Mouse (Mus musculus) heart, postnatal 0 days (tissue): ENCODE measurements around the gene Slc7a8. TPM values are rescaled to one million over a fixed set of nuclear protein-coding genes. Genes with fewer than 3 reads are reported as not detected.
"Not testable (repeated sequence)": the region's sequence is repeated elsewhere in the genome, so short reads cannot be mapped to it uniquely, and the experiment has no call there.

Source experiments
- ATAC-seq: fragments of 200-750 bp; cut with Nextera tagmentation; 2 replicates; pipeline ENCODE4 v1.8.0; 2017; ENCODE audit warnings: low read depth, moderate number of reproducible peaks, moderate library complexity; ENCODE audit not compliant: insufficient read depth
- DNase-seq: peaks from one replicate; pipeline ENCODE4 v3.0.0-alpha.2; 2016; ENCODE audit warnings: low spot score
- H3K27ac ChIP-seq: fragments of 300-500 bp; sonication (generic); 2 replicates; pipeline ENCODE4 v1.5.1; 2014; ENCODE audit warnings: low read depth, mild to moderate bottlenecking
- H3K27me3 ChIP-seq: fragments of 300-500 bp; sonication (generic); 2 replicates; pipeline ENCODE4 v1.6.1; 2014; ENCODE audit warnings: low read length, mixed read lengths; ENCODE audit not compliant: control insufficient read depth, insufficient read depth
- H3K36me3 ChIP-seq: fragments of 300-500 bp; sonication (generic); replicated peaks from 2 replicates; pipeline ENCODE4 v1.6.1; 2014; ENCODE audit warnings: low read length, mixed read lengths; ENCODE audit not compliant: control insufficient read depth, insufficient read depth
- H3K4me1 ChIP-seq: fragments of 300-500 bp; sonication (generic); 2 replicates; pipeline ENCODE4 v1.6.1; 2014; ENCODE audit warnings: antibody characterized with exemption; ENCODE audit not compliant: control insufficient read depth, insufficient read depth
- H3K4me2 ChIP-seq: fragments of 300-500 bp; sonication (generic); 2 replicates; pipeline ENCODE4 v1.6.1; 2014; ENCODE audit warnings: low read depth, mild to moderate bottlenecking, low read length, moderate library complexity
- H3K4me3 ChIP-seq: fragments of 300-500 bp; sonication (generic); 2 replicates; pipeline ENCODE4 v1.5.1; 2014; ENCODE audit warnings: low read depth, low read length
- H3K9ac ChIP-seq: fragments of 300-500 bp; sonication (generic); replicated peaks from 2 replicates; pipeline ENCODE4 v1.6.1; 2014; ENCODE audit warnings: low read depth, low read length, mixed read lengths
- H3K9me3 ChIP-seq: fragments of 300-500 bp; sonication (generic); replicated peaks from 2 replicates; pipeline ENCODE4 v1.6.1; 2016; ENCODE audit warnings: low read length; ENCODE audit not compliant: control insufficient read depth
- CTCF ChIP-seq: IDR thresholded peaks from 2 replicates; pipeline ENCODE4 v1.5.1; 2016; ENCODE audit warnings: antibody characterized with exemption, control low read depth, low read depth
- EP300 ChIP-seq: IDR thresholded peaks from 2 replicates; pipeline ENCODE4 v1.6.1; 2016; ENCODE audit warnings: antibody characterized with exemption, low read depth
- WGBS: fragments of 180-500 bp; shearing (Covaris S2); extraction: QIAGEN DNeasy Blood & Tissue Kit; methylation state at CpG from one replicate; pipeline ENCODE4 v1.1.7; 2014; 5-methylcytosine and 5-hydroxymethylcytosine counted together
- polyA plus RNA-seq: library from polyadenylated mRNA; unstranded; fragments of >200 nt; fragmentation: Nextera tagmentation; extraction: Ambion mirVana; gene quantifications from 2 replicates; pipeline ENCODE4 v1.2.1, GENCODE M21; 2015
- total RNA-seq: library from RNA; depleted of rRNA; stranded (reverse); fragments of >200 nt; gene quantifications from 2 replicates; pipeline ENCODE4 v1.2.3, GENCODE M21; 2014; ENCODE audit warnings: low replicate concordance

The Slc7a8 gene
- total and polyA plus RNA-seq, 2 experiments from 2014 or later, result 1.2 to 3.1 TPM

DNA sequence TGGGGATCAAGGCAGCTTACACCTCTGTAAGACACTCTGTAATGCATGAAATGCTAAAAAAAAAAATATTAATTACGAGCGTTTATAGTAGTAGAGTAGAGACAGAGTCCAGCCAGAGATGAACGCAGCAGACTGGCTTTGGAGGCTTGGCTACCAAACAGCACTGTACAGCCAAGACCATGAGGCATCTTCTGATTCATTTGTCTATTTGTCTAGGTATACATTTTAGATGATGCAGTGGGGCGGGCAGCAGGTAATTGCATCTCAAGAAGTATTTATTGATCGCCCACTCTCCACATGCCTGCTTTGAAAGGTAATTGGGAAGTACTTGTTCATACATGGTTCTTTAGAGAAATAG, 12.7 kb downstream of the Slc7a8 start:
- Histone ChIP-seq H3K27me3 (no peaks in the 10 kb centered on the region), H3K4me2 (no peak overlapping the region), H3K4me1 (no peaks in the 10 kb centered on the region), H3K9ac (no peak overlapping the region), H3K36me3 (no peaks in the 10 kb centered on the region), H3K9me3 (no peaks in the 10 kb centered on the region), H3K4me3 (no peak overlapping the region), H3K27ac (no peak overlapping the region)
- WGBS, result 89% methylated on average over 5 of the region's 5 CpGs
- no peak for ATAC-seq
- DNase-seq, result no peak
- no peak for TF ChIP-seq CTCF
- no peak for TF ChIP-seq EP300

DNA sequence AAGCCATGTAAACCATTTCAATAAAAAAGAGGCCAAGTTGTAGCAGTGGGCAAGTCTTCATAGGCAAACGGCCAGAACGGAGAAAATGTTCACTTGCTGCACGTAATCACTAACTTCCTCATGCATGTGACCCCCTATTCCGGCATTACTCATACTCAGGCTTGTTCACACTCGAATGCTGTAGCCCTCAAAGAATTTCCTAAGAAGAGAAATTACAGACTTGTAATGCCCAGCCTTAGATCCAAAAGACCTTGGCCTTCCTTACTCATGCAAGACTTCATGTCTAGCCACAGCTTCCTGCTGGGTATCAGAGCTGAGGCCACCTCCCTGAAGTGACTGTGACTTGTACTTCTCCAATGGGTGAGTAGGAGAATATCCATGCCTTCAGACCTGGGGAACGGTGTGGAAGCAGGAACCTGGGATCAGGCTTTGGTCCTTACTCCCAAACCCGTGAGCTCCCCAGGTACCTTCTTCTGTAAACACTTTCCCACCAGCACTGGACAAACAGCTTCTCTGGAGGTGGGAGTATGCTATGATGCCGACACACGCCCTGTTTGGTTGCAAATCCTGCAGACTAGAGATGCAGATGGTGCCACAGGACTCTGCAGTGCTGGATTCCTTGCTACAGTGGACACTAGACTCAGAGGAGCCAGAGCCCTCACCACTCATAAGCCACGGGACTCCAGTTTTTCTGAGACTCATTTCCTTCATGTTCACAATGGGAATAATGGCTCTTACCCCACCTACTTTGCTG, 13.3 kb downstream of the Slc7a8 start:
- Histone ChIP-seq H3K4me1 (no peaks in the 10 kb centered on the region), H3K9ac (no peak overlapping the region), H3K36me3 (no peaks in the 10 kb centered on the region), H3K4me3 (no peak overlapping the region), H3K27ac (no peak overlapping the region), H3K9me3 (no peaks in the 10 kb centered on the region), H3K27me3 (no peaks in the 10 kb centered on the region), H3K4me2 (no peak overlapping the region)
- WGBS, result 77% methylated on average over 10 of the region's 10 CpGs
- no peak for TF ChIP-seq EP300
- TF ChIP-seq CTCF, result no peak
- DNase-seq, result no peak
- no peak for ATAC-seq

DNA sequence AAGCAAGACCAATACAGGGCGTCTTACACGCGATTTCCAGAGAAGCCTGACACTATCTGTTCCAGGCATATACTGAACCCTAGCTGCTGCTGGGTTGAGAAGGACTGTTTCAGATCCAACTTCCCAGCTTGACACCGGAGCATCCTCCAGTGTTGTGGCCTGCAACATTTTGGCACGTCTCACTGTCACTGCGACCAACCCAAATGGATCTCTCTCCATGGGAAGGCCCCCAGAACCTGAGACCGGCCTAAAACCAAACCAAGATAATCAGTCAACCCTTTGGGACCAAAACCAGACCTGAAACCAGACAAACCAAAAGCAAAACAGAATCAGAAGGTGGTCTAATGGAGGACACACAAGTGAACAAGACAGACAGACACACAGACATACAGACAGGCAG, 14.8 kb downstream of the Slc7a8 start:
- ATAC-seq, H3K27me3 ChIP-seq, H3K4me1 ChIP-seq, H3K36me3 ChIP-seq, H3K9ac ChIP-seq, DNase-seq, H3K4me2 ChIP-seq, H3K4me3 ChIP-seq, H3K27ac ChIP-seq, H3K9me3 ChIP-seq: not testable (repeated sequence)
- WGBS, result 94% methylated on average over 7 of the region's 7 CpGs

DNA sequence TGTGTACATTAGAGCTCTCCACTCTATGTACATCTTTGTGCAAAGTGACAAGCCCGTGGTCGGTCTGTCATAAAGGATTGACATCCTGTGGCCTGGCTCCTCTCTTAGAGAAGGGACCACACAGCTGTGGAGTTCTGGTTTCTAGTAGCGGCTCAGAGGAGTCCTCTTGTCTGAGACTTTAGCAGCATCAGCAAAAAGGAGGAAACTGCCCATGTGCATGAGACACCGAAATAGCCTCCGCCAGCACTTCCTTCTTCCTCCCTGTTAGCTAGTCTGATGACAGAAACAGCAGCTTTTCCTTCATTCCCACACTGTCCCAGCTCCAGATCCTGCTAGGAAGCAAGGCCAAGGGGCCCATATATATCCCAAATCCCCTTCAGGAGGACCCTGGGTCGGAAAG, 25.4 kb downstream of the Slc7a8 start:
- 55% methylated on average over 6 of the region's 6 CpGs for WGBS
- ATAC-seq, result no peak

DNA sequence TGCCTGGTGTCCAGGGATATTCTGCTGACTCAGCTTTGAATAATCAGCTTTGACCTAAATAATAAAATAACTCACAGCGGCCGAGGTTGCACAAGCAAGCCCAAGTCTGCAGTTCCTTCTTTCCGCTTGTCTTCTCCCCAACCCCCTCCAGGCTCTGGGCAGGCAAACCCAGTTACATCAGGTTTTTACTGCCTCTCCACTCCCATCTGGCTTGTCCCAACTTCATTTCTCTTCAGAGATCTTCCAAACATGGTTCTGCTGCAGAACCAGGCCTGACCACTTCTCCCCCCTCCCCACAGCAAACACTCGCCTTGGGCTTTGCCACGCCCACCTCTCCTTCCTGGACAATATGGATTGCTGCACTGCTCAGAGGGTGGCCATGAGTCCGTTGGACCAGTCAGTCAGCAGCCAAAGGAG, 27.1 kb downstream of the Slc7a8 start:
- DNase-seq (peak; percentile 33), ATAC-seq (peak; percentile 53; the same call in 1 of the 2 replicates)
- Histone ChIP-seq H3K4me1 (no peaks in the 10 kb centered on the region), H3K36me3 (no peaks in the 10 kb centered on the region), H3K27me3 (no peaks in the 10 kb centered on the region), H3K9me3 (no peaks in the 10 kb centered on the region), H3K4me3 (no peak overlapping the region), H3K9ac (no peak overlapping the region), H3K27ac (0 out of 2 replicates have a peak overlapping the region, but pooled peaks have one; percentile 28), H3K4me2 (no peak overlapping the region)
- 39% methylated on average over 6 of the region's 6 CpGs for WGBS
- TF ChIP-seq CTCF (no peak), EP300 (no peak)

More for the DNA sequence above, 25.4 kb downstream of the Slc7a8 start:
- Histone ChIP-seq H3K4me2 (no peak overlapping the region), H3K36me3 (no peaks in the 10 kb centered on the region), H3K9me3 (no peaks in the 10 kb centered on the region), H3K9ac (no peak overlapping the region), H3K27me3 (no peaks in the 10 kb centered on the region), H3K4me1 (no peaks in the 10 kb centered on the region), H3K27ac (no peak overlapping the region), H3K4me3 (no peak overlapping the region)
- DNase-seq, result peak; percentile 11
- no peak for TF ChIP-seq EP300
- TF ChIP-seq CTCF, result no peak
